Mouse (Mus musculus) ovary, adult 2 months (tissue): Measurements from ENCODE around the gene Spon1. TPM values are rescaled to one million over a fixed set of nuclear protein-coding genes. Genes with fewer than 3 reads are reported as not detected.

Experiments used
- polyA plus RNA-seq: library from polyadenylated mRNA; depleted of rRNA; stranded (reverse); fragments of >200 nt; gene quantifications from 2 replicates; pipeline ENCODE4 v1.2.3, GENCODE M21; 2012; rRNA removed

The Spon1 gene
- 31.1 and 48.0 TPM in 2 replicates for polyA plus RNA-seq

GRCm38 (mm10) chr7:113765667-113766497, at the start of gene Spon1:
Gene Spon1 (plus strand): TSS chr7:113765998.

